Mouse (Mus musculus) frontal cortex, postnatal 36 days (tissue): Measurements from ENCODE around the gene Trim54.

Source experiments
- DNase-seq, 2 experiments: peaks; one replicate each; pipeline ENCODE4 v3.0.0; 2022; ENCODE audit warnings: low spot score in 2 of 2

Gene Trim54

GRCm38 (mm10) chr5:31181183-31181770, 64.8 kb downstream of the Trim54 start:
- no peak for DNase-seq

GRCm38 (mm10) chr5:31183678-31184077, 67.2 kb downstream of the Trim54 start:
- no peak for DNase-seq
